Mouse (Mus musculus) CH12.LX (cell line): Measurements from ENCODE around the gene Hamp. TPM values are rescaled to one million over a fixed set of nuclear protein-coding genes. Genes with fewer than 3 reads are reported as not detected.

Experiments
- DNase-seq: peaks from one replicate; pipeline ENCODE4 v3.0.0-alpha.2; 2013; ENCODE audit errors: extremely low read depth
- H3K27ac ChIP-seq: 2 replicates; pipeline ENCODE4 v1.5.1; 2012; ENCODE audit warnings: low read depth, mild to moderate bottlenecking, control low read depth, moderate library complexity; ENCODE audit not compliant: insufficient read depth
- H3K27me3 ChIP-seq: replicated peaks from 2 replicates; pipeline ENCODE3; 2012; ENCODE audit warnings: inconsistent platforms
- H3K36me3 ChIP-seq, 2 experiments: replicated peaks in 1 of 2; 2 replicates each; pipeline versions ENCODE3 to v1.6.1; 2012; ENCODE audit warnings: inconsistent platforms in 1 of 2, low read length in 1 of 2, mild to moderate bottlenecking in 1 of 2, mixed read lengths in 1 of 2, moderate library complexity in 1 of 2; ENCODE audit not compliant: control insufficient read depth in 1 of 2, insufficient read depth in 1 of 2
- H3K4me1 ChIP-seq, 2 experiments: 2 replicates each; pipeline ENCODE4 v1.6.1; 2012; ENCODE audit warnings: inconsistent platforms in 1 of 2, moderate library complexity in 1 of 2; ENCODE audit not compliant: insufficient read depth in 2 of 2, control insufficient read depth in 1 of 2
- H3K4me2 ChIP-seq: 2 replicates; pipeline ENCODE4 v1.6.1; 2012; ENCODE audit warnings: low read depth, mild to moderate bottlenecking, control low read depth; ENCODE audit not compliant: poor library complexity, insufficient read depth, severe bottlenecking
- H3K4me3 ChIP-seq, 3 experiments: fragments of 150-350 bp in 1 of 3; sonication (generic) in 1 of 3; replicated peaks in 1 of 3; 2 replicates each; pipeline versions ENCODE3 to v1.5.1; 2011 to 2012; ENCODE audit warnings: low read depth in 2 of 3, low read length in 2 of 3, mild to moderate bottlenecking in 2 of 3, moderate library complexity in 2 of 3, control low read depth in 1 of 3, improper control_type of control experiment in 1 of 3, inconsistent platforms in 1 of 3, mixed read lengths in 1 of 3; ENCODE audit not compliant: poor library complexity in 1 of 3
- H3K79me2 ChIP-seq: replicated peaks from 2 replicates; pipeline ENCODE4 v1.6.1; 2012; ENCODE audit warnings: mild to moderate bottlenecking, moderate library complexity; ENCODE audit not compliant: control insufficient read depth, poor library complexity, insufficient read depth, severe bottlenecking; ENCODE audit errors: extremely low read depth
- H3K9ac ChIP-seq: 2 replicates; pipeline ENCODE4 v1.6.1; 2012; ENCODE audit warnings: low read depth, mild to moderate bottlenecking, control low read depth, moderate library complexity; ENCODE audit not compliant: insufficient read depth
- H3K9me3 ChIP-seq: replicated peaks from 2 replicates; pipeline ENCODE3; 2012; ENCODE audit warnings: low read length, inconsistent platforms, mixed read lengths
- CHD1 ChIP-seq: IDR thresholded peaks from 2 replicates; pipeline ENCODE4 v1.6.1; 2012; ENCODE audit warnings: low read depth, low read length, improper control_type of control experiment, inconsistent platforms
- EP300 ChIP-seq: IDR thresholded peaks from 2 replicates; pipeline ENCODE4 v1.6.1; 2011; ENCODE audit warnings: low read length, improper control_type of control experiment
- IRF4 ChIP-seq: IDR thresholded peaks from 2 replicates; pipeline ENCODE4 v1.6.1; 2014; ENCODE audit warnings: low read depth, mild to moderate bottlenecking, inconsistent platforms, low read length, improper control_type of control experiment
- KAT2A ChIP-seq: IDR thresholded peaks from 2 replicates; pipeline ENCODE4 v1.6.1; 2012; ENCODE audit warnings: low read length, improper control_type of control experiment, inconsistent platforms; ENCODE audit not compliant: insufficient replicate concordance
- MAFK ChIP-seq: IDR thresholded peaks from 2 replicates; pipeline ENCODE4 v1.6.1; 2011; ENCODE audit warnings: low read length, improper control_type of control experiment; ENCODE audit not compliant: insufficient replicate concordance
- MEF2A ChIP-seq: IDR thresholded peaks from 2 replicates; pipeline ENCODE4 v1.6.1; 2014; ENCODE audit warnings: low read depth, mild to moderate bottlenecking, inconsistent platforms, low read length, improper control_type of control experiment, borderline replicate concordance
- MXI1 ChIP-seq: IDR thresholded peaks from 2 replicates; pipeline ENCODE4 v1.6.1; 2011; ENCODE audit warnings: mild to moderate bottlenecking, low read depth, low read length, improper control_type of control experiment
- MYC ChIP-seq: IDR thresholded peaks from 2 replicates; pipeline ENCODE4 v1.6.1; 2011; ENCODE audit warnings: low read depth, mild to moderate bottlenecking, improper control_type of control experiment, low read length
- NELFE ChIP-seq: IDR thresholded peaks from 2 replicates; pipeline ENCODE4 v1.6.1; 2011; ENCODE audit warnings: low read depth, low read length, improper control_type of control experiment
- NRF1 ChIP-seq: IDR thresholded peaks from 2 replicates; pipeline ENCODE4 v1.6.1; 2014; ENCODE audit warnings: low read depth, mild to moderate bottlenecking, inconsistent platforms, low read length, improper control_type of control experiment, moderate library complexity
- PAX5 ChIP-seq: IDR thresholded peaks from 2 replicates; pipeline ENCODE4 v1.6.1; 2012; ENCODE audit warnings: low read length, inconsistent platforms, mixed read lengths
- TBP ChIP-seq: conservative IDR thresholded peaks from 2 replicates; pipeline ENCODE4 v1.6.1; 2011; ENCODE audit warnings: low read depth, low read length, improper control_type of control experiment
- UBTF ChIP-seq: IDR thresholded peaks from 2 replicates; pipeline ENCODE4 v1.6.1; 2012; ENCODE audit warnings: low read depth, mild to moderate bottlenecking, inconsistent platforms, low read length, improper control_type of control experiment, moderate library complexity
- USF2 ChIP-seq: conservative IDR thresholded peaks from 2 replicates; pipeline ENCODE4 v1.6.1; 2011; ENCODE audit warnings: low read depth, low read length, improper control_type of control experiment
- ZC3H11A ChIP-seq: IDR thresholded peaks from 2 replicates; pipeline ENCODE4 v1.6.1; 2012; ENCODE audit warnings: low read depth, mild to moderate bottlenecking, inconsistent platforms, low read length, improper control_type of control experiment
- ZMIZ1 ChIP-seq: IDR thresholded peaks from 2 replicates; pipeline ENCODE4 v1.6.1; 2012; ENCODE audit warnings: low read depth, mild to moderate bottlenecking, inconsistent platforms, low read length, improper control_type of control experiment
- dilution Hi-C: fragments of 300-500 bp; cut with MboI; formaldehyde crosslinking; loops from 2 replicates; pipeline ENCODE4 v1.14.3; 2020; ENCODE audit warnings: low sequenced_read_pairs; ENCODE audit not compliant: extremely low pct_unique_long_range_greater_than_20kb, extremely low pct_ligation_motif_present
- in situ Hi-C: fragments of 300-500 bp; cut with MboI; formaldehyde crosslinking; loops from 3 replicates; pipeline ENCODE4 v1.14.3; 2019; ENCODE audit warnings: low sequenced_read_pairs, low pct_ligation_motif_present, low pct_unique_long_range_greater_than_20kb, mixed read lengths
- polyA plus RNA-seq: library from polyadenylated mRNA; unstranded; fragments of >175 nt; gene quantifications from 2 replicates; pipeline ENCODE4 v1.2.1, GENCODE M21; 2012; ENCODE audit warnings: low read depth; ENCODE audit not compliant: insufficient read length
- total RNA-seq, 2 experiments: library from RNA; depleted of rRNA; stranded (reverse); fragments of 300-350 nt in 1 of 2; fragments of >200 nt in 1 of 2; gene quantifications; 2 replicates each; pipeline ENCODE4 v1.2.3; 2012 to 2014

Hamp gene
- total and polyA plus RNA-seq, 3 experiments, result not detected

- Histone ChIP-seq H3K27ac (no peak overlapping the region), H3K79me2 (no peaks in the 10 kb centered on the region; the same call in 1 of the 2 replicates), H3K4me1 (peaks cover 21 to 52% of the 10 kb centered on the region in 2 experiments), H3K9ac (no peak overlapping the region), H3K4me3 (no peak overlapping the region), H3K4me2 (no peak overlapping the region), H3K9me3 (no peaks in the 10 kb centered on the region), H3K27me3 (no peaks in the 10 kb centered on the region), H3K36me3 (peaks cover 45 to 71% of the 10 kb centered on the region in 2 experiments)
- in situ Hi-C loops, result no loop called here
- dilution Hi-C loops, result no loop called here
- no peak for DNase-seq
- TF ChIP-seq PAX5 (no peak), MEF2A (no peak), MAFK (no peak), ZC3H11A (no peak), ZMIZ1 (no peak), USF2 (no peak), CHD1 (no peak), MYC (no peak), EP300 (no peak), NELFE (no peak), MXI1 (no peak), IRF4 (no peak)
Observed at GRCm38 (mm10) chr7:30954036-30954435, 10.2 kb upstream of the Hamp start.

- dilution Hi-C loops (no loop called here), in situ Hi-C loops (no loop called here)
- no peaks in the 10 kb centered on the region; the same call in 1 of the 2 replicates for H3K79me2 ChIP-seq
- H3K4me2 ChIP-seq, result no peak overlapping the region
- DNase-seq, result peak; percentile 39
- peaks cover 48 to 70% of the 10 kb centered on the region in 2 experiments for H3K36me3 ChIP-seq
- H3K9me3 ChIP-seq, result no peaks in the 10 kb centered on the region
- H3K4me1 ChIP-seq, result peaks cover 20 to 46% of the 10 kb centered on the region in 2 experiments
- H3K4me3 ChIP-seq, result no peak overlapping the region
- no peak overlapping the region for H3K9ac ChIP-seq
- H3K27ac ChIP-seq, result peak overlapping the region; percentile 7; the same call in 1 of the 2 replicates
- no peaks in the 10 kb centered on the region for H3K27me3 ChIP-seq
- TF ChIP-seq UBTF (0 out of 2 replicates have a peak, but pooled peaks have one; percentile 39), KAT2A (no peak), TBP (0 out of 2 replicates have a peak, but pooled peaks have one; percentile 17), NRF1 (no peak)
Observed at GRCm38 (mm10) chr7:30953459-30953858, 9.6 kb upstream of the Hamp start.
